Mouse (Mus musculus): ENCODE measurements around the gene Bag1.

The Bag1 gene

DNA sequence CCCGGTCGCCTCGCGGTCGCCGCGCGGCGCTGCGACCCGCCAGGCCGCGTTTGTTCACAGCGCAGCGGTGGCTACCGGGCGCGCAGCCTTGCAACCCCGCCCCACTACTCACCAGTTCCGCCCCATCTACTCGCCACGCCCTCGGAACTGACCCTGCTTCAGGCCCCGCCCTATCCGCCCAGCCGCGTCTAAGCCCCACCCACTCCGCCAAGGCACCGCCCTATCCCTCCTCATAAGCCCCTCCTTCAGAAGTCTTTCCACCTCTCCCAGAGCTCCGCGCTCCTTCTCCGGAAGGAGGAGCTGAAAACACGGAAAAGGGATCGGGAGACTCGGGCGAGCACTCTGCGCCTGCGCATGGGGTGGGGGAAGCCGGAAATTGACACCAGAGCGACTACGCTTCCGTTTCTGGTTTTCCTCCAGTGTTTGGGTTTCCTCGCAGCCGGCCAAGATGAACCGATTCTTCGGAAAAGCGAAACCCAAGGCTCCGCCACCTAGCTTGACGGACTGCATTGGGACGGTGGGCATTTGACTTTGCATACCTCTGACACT is at the start of gene Bag1, which contains the start of gene Chmp5:
Gene Bag1, minus strand, starts transcription at position 135 of the 549 bp plus-strand sequence.
Gene Chmp5, plus strand, starts transcription at position 248 of the 549 bp plus-strand sequence.
- DNase-seq (ENCODE audit: low spot score in 2 of 2) = peak; percentile 96 to 97

DNA sequence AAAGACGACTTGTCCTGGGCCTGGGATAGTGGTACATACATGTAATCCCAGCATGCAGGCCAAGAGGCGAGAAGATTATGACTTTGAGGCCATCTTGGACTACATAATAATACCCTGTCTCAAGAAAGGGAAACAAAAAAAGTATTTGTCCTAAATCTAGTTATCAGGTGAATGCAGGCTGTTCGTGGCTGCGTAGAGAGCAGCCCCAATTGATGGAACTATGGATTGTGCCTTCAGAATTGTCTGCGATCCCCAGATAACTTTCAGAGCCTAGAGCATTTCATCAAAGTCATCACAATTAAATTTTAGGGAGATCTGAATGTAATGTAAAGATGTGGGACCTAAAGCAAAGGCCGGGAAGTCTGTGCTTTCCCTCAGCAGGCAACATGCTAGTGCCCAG is 48.2 kb upstream of the Bag1 start:
- no peak for DNase-seq (ENCODE audit: low spot score in 2 of 2)

DNA sequence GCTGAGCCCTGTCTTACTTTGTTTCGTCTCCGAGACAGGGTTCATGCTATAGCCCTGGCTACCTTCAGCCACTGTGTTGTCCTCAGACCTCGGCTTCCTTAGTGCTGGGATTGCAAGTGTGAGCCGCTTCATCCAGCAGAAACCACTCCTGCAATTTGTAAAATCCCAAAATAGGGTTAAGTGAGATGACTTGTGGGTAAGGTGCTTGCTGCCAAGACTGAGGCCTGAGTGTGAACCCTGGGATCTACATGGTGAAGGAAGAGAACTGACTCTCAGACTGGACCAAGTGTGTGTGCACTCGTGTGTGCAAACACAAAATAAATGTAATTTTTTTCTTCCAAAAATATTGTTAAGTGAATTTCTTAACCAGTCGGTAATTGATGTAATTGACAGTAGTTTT is 41.5 kb upstream of the Bag1 start:
- DNase-seq (ENCODE audit: low spot score in 2 of 2) = no peak

DNA sequence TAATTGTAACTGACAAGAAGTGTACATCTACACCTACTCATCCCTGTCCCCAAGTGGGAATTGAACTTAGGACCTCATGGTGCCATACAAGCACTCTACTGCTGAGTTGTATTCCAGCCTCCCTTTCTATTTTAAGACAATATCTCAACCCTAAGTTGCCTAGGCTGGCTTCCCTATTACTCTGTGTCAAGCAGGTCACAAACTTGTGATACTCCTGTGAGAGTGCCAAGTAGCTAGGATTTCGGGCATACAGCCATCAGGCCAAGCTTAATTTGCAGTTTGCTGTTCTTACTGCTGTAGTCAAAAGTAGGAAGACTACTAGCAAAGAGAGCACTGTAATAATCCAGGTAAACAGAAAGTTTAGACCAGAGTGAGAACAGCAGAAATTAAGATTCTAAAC is 35.6 kb upstream of the Bag1 start:
- no peak for DNase-seq (ENCODE audit: low spot score in 2 of 2)

DNA sequence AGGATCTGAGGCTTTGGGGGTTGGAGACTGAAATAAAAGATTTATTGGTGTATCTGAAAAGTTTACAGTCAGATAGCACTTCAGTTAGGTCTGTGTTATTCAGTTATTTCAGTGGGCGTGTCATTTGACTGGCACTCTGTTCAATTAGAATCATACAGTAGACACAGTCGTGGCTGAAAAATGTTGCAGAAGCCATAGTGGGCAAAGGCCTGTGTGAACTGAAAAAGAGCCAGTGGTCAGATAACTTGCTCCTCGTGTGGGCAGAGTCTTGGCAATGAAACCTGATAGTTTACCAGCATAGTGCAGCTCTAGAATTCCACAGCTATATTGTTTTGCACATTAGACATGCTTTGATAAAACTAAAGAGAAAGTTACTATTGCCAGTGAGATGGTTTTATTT is 34.4 kb upstream of the Bag1 start:
- DNase-seq (ENCODE audit: low spot score in 2 of 2) = no peak

DNA sequence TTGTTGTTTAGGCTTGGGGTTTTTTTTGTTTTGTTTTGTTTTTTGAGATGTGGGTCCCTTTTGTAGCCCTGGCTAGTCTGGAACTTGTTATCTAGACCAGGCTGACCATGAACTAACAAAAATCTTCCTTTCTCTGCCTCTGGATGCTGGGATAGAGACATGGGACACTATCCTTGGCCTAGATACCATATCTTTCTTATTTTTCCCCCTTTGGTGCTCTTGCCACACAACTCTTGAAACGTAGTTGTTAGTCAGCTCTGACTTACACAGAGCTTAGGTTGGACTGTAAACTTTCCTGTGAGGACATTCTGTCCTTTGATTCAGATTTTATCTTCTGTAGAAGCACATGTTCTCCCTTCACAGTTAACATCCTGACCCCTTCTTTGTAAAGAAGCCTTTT is 31.3 kb upstream of the Bag1 start:
- no peak for DNase-seq (ENCODE audit: low spot score in 2 of 2)

DNA sequence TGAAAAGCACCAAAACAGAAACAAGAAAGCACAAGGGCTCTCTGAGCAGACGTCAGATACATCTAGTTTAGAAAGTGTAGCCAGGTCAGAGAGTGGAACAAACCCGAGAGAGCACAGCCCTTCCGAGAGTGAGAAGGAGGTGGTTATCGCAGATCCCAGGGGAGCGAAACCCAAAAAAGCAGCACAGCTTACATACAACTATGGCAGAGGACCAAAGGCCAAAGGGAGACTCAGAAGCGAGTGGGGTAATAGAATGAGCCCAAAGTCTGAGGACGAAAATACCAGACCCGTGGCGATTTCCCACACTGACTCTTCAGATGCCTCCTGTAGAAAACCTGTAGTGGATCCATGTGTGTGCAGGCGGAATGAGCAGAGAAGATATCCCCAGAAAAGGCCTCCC is 28.6 kb upstream of the Bag1 start:
- no peak for DNase-seq (ENCODE audit: low spot score in 2 of 2)

DNA sequence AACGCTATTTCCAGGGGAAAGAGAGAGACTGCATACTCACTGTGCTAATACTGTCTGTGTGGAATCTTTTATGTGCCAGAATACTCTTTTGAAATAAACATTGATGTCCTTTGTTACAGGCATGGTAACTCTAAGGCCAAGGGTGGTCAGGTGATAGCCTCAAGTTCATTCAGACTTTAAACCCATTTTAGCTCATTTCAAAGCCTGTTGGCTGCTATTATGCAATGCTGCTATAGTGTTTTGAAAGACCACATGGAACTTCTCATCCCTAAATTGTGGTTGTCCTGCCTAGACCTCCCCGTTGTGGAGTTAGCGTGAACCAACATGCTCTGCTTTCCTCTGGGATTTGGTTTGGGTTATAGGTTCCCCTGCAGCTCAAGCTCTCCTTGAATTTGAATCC is 27.6 kb upstream of the Bag1 start:
- no peak for DNase-seq (ENCODE audit: low spot score in 2 of 2)

DNA sequence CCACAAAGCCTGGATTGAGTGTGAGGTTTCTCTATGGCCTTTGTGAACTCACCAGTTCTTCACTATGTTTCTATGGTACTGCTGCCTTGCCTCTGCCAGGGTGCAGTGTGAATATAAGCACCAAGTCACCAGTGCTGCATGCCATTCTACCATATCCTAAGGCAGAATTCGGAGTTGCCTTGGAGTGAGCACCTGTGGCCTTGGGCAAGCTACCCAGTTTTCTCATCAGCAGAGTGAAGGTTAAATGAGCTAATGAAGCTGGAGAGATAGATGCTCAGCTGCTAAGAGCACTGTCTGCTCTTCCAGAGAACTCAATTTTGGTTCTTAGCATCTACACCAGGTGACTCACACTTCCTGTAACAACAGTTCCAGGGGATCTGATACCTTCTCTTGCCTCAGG is 25.9 kb upstream of the Bag1 start:
- no peak for DNase-seq (ENCODE audit: low spot score in 2 of 2)

DNA sequence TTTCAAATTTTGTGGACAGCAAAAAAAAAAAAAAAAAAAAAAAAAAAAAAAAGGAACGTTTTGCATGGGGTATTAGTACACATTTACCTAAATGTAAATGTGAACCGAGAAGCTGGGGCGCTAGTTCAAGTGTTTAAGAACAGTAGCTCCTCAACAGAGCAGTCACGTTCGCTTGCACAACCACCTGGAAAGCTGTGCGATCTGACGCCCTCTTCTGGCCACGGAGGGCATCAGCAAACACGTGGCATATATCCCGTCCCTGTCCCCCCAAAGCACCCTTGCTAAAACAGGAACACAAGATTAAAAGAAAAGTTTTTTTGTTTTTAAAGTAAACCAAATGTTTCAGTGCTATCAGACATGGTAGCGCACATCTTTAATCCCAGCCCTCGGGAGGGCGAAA is 23.6 kb upstream of the Bag1 start:
- DNase-seq (ENCODE audit: low spot score in 2 of 2) = no peak

DNA sequence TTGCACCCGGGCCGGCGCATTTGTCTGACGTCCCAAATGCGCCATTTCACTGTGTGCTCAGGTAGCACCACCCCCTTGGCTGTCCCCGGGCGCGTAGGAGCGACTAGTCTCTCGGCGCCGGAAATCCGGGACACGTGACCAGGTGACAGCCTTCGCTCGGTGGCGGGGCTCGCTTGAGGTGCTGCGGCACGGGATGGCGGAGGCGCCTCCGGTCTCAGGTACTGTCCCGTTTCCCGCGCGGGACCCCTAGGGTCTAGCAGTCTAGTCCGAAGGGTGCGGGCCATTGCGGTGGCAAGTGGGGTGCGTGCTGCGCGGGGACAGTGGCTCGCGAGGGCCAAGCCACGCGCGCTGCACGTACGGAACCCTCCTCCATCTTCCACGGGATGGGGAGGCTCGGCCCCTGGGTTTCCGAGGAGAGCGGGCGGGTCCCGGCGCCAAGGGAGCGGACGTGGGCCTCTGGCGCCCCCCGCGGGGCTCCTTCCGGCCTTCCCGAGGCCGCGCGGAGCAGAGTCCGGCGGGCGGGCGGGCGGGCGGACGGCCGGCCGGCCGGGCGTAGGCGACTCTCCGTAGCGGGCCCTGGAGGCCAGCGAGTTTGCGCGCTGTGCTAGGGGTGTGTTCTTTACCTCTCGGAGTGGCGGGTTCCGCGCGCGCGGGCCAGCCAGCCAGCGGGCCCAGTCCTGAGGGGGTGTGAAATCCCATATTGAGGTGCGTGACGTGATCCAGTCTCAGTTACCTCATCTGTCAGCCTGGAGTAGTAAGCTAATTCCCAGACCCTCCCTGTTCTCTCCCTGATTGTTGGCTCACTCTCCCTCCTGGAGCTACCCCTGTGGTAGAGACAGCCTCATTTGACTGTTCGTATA is 23.0 kb upstream of the Bag1 start, which contains the start of gene Nfx1:
Gene Nfx1, plus strand, starts transcription at position 65 of the 860 bp plus-strand sequence.
- peak; percentile 96 to 98 for DNase-seq (ENCODE audit: low spot score in 2 of 2)

DNA sequence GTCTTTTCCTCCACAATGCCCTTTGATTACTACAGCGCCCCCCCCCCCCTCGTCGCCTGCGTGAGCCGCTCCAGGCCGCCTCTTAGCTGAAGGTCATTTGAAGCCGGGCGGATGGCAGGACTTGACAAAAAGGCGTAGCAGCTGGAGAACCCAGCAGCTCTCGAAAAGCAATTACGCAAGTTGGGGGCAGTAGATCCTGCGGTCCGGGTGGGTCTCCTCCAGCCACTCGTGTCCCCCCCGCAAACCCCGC is 22.4 kb upstream of the Bag1 start:
- no peak for DNase-seq (ENCODE audit: low spot score in 2 of 2)

DNA sequence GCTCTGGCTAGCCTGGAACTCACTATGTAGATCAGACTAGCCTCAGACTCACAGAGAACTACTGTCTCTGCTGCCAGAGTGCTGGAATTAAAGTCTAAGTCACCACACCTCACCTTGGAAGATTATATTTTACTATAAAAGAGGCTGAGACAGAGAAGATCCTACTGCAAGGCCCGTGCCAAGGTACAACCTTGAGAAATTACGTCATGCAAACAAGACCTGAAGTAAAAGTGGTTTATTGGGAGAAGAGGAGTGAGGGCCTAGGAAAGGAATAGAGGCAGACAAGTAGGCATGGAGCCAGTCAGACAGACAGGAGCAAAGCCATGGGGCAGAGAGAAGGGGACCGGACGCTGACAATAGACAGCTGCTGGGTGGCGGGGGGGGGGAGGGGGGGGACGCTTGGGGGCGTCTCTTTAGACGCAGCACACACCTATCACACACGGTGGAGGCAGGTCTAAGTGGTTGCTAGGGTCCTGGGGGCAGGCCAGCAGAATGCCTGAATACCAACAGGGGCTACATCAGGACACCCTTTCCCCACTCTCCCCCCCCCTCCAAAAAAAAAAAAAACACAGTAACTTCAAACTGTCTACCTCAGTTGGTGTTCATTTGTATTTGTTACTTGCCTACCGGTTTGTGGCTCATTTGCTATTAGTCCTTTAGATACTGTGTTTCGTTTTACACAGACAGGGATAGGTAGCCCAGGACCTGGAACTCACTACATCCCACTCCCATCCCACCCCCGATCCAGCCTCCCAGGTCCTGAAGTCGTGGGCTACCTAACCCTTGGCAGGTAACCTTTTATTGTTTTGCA is 21.9 kb upstream of the Bag1 start:
- DNase-seq (ENCODE audit: low spot score in 2 of 2) = no peak

DNA sequence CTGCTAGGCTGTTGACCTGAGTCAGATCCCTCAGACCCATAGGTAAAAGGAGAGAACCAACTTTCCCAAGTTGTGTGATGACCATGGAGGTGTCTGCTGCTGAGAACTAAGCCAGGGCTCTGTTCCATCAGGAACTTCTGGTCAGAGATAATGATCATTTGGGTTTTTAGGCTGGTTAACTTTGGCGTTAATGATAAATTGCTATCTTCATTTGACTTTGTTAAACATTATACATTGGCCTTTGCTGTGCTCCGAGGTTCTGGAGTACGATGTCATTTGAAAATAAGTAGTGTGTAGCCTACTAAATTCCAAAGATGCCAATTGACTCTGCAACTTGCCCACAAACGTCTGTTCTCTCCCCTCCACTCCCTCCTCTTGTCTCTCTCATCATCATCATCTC is 21.1 kb upstream of the Bag1 start:
- DNase-seq (ENCODE audit: low spot score in 2 of 2) = no peak

DNA sequence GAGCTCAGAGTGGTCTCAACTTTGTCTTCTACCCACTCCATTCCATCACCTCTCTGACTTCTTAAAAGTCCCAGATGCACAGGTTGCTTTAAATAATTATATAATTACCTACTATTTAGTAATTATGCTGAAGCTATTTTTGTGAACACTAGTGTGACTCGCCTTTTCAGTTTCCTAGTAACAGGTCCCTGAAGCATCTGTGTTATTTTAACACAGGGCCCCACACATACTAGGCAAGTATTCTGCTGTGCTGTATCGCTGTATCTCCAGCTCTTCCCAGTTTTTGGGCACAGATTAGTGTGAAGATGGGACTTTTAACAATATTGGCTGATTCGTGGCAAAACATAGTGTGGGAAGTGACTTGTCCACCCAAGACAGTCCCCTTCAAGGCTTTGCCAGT is 15.4 kb upstream of the Bag1 start:
- DNase-seq (ENCODE audit: low spot score in 2 of 2) = no peak

DNA sequence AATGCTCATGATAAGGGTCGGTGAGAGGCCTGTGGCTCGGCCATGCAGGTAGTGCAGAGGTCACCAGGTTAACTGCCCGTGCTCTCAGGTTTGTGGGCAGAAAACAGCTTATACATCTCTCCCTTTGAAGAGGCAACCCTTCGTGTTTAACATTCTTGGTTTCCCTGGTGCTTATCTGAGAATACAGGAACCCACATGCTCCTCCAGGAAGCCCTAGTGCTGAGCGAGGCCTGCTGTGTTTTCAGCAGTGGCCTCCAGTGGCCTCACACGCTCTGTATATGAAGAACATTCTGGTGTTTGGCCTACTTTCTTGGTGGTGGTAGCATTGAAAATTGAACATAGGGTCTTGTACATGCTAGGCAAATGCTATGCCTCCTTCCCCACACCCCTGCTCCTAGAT is 7.8 kb upstream of the Bag1 start:
- no peak for DNase-seq (ENCODE audit: low spot score in 2 of 2)

DNA sequence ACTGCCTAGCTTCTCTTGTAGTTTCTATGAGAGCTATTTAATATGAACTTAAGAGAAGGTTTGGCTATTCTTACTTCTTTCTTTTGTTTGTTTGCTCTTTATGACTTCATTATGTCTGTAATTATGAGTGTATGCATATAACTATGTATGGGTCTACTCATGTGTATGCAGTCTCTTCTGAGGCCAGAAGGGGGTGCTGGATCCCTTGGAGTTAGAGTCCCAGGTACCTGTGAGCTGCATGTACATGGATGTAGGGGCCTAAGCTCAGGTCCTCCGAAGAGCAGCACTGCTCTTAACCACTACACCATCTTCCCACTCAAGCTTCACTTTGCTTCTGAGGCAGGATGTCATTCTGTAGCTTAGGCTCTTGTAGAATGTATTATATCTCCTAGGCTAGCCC is 5.4 kb upstream of the Bag1 start:
- DNase-seq (ENCODE audit: low spot score in 2 of 2) = no peak

DNA sequence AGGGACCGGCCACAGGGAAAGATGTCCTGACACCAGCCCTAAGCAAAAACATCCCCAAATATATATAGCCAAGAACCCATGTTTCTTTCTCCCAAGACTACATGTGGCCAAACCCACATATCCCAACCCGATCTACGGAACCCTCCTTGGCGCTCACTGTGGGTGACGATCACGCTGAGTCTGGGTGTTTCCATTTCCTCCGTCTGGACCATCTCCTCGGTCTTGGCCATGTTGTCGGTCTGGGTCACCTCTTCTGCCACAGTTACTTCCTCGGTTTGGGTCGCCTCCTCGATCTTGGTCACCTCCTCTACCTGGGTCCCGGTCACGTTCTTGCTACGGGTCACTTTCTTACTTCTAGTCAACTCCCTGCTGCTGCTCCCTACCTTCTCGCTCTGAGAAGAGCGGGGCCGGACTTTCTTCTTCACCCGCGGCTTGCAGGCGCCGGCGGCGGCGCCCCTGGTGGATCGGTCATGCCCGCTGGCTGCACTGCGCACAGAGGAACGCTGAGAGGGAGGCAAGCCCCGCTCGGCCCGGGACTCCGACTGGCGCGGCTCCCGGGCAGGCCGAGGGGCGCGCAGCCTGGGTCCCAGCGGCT is 432 bp downstream of the Bag1 start:
- DNase-seq (ENCODE audit: low spot score in 2 of 2) = no peak

DNA sequence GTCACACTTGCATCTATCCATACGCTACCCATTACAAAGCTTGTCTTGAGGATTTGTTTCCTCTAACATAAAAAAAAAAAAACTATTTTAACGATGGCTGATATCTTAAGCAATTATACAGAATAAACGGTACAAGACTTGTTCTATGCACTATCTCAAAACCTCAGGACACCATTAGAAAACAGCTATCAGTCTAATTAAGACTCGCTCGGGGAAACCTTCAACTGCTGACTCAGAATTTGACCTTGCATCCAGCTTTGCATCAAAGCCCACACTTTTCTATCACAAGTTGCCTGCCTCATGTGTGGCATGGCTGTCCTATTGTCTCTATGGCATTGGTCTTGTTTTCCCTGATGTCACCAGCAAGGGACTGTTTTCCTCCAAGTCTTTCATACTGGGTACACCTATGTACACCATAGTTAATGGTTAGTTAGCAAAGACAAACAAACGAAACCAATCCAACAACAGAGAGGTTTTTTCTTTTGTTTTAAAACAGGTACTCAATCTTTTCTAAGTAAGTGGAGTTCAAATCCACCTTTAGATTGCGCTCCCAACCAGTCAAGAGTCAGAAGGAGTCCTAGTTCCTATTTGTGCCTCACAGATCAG is 1.5 kb downstream of the Bag1 start:
- DNase-seq (ENCODE audit: low spot score in 2 of 2) = no peak

DNA sequence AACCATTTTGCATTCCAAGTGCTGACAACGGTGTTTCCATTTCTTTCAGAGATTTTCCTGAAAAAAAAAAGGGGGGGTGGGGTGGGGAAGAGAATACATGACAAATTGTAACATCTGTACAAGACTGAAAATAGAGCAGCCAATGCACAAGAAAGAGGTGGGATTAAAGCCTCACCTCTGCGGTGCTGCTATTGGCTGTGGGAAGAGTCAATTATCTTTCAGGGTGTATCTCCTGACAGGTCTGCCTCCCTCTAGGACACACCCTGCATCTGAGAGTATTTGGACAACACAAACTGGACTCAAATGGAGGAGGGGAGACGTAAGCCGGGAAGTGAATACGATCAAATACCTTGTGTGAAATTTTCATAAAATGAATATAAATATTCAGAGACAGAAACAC is 4.4 kb downstream of the Bag1 start:
- DNase-seq (ENCODE audit: low spot score in 2 of 2) = no peak

DNA sequence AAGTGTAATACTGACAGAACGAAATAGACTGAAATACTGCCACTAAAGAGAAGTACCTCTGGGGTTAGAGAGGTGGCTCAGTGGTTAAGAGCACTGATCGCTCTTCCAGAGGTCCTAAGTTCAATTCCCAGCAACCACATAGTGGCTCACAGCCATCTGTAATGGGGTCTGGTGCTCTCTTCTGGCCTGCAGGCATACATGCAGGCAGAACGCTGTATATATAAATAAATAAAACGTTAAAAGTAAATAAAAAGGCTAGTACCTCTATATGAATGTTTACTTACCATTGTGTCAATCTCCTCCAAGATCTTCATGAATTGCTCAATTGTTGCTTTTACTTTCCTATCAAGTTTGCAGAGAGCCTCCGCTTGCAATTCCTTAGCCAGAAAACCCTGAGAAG is 9.3 kb downstream of the Bag1 start:
- DNase-seq (ENCODE audit: low spot score in 2 of 2) = no peak

DNA sequence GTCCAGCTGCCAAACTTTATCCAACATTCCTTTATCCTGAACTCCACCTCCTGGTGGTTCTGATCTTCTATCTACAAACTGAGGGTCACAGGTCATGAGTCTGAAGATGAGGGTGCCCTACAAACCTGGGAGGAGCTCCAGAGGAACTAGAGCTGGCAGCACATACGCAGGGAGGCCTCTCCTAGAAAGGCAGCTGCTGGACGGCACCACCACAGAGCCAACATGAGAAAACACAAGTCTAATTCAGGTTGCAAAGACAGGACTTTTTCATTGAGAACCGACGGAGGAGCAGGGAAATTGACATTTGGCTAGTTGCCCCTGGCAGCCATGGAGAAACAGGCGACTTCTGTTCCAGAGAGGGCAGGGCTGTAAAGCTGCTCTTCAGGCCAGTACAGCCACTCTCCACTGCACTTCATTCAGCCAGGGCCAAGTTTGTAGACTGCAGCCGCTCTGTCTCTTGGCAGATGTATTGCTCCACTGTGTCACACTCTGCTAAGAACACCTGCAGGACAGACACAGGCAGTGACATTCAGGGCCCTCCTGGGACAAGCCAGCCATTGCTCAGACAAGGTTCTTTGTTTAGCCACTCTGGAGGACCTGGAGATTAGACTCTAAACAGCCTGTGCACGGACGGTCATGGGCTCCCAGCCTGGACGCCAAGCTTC is 11.8 kb downstream of the Bag1 start:
- DNase-seq (ENCODE audit: low spot score in 2 of 2) = peak in 1 of 2 experiments; percentile 51
